Mouse (Mus musculus) neural tube, embryonic 15.5 days (tissue): Measurements from ENCODE around the gene Gm11034. TPM values are rescaled to one million over a fixed set of nuclear protein-coding genes. Genes with fewer than 3 reads are reported as not detected.

ENCODE experiments used
- ATAC-seq: fragments of 200-750 bp; cut with Nextera tagmentation; 2 replicates; pipeline ENCODE4 v1.8.0; 2017; ENCODE audit warnings: mild to moderate bottlenecking, moderate TSS enrichment, moderate library complexity; ENCODE audit not compliant: low FRiP score
- H3K27ac ChIP-seq: fragments of 300-500 bp; sonication (generic); replicated peaks from 2 replicates; pipeline ENCODE4 v1.5.1; 2015; ENCODE audit warnings: mild to moderate bottlenecking, inconsistent platforms
- H3K27me3 ChIP-seq: fragments of 300-500 bp; sonication (generic); replicated peaks from 2 replicates; pipeline ENCODE4 v1.6.1; 2015; ENCODE audit warnings: inconsistent platforms
- H3K36me3 ChIP-seq: fragments of 300-500 bp; sonication (generic); 2 replicates; pipeline ENCODE4 v1.6.1; 2015; ENCODE audit warnings: inconsistent platforms
- H3K4me1 ChIP-seq: fragments of 300-500 bp; sonication (generic); 2 replicates; pipeline ENCODE4 v1.6.1; 2015; ENCODE audit warnings: inconsistent platforms
- H3K4me2 ChIP-seq: fragments of 300-500 bp; sonication (generic); 2 replicates; pipeline ENCODE4 v1.6.1; 2015; ENCODE audit warnings: inconsistent platforms, mild to moderate bottlenecking, moderate library complexity
- H3K4me3 ChIP-seq: fragments of 300-500 bp; sonication (generic); replicated peaks from 2 replicates; pipeline ENCODE4 v1.5.1; 2015; ENCODE audit warnings: mild to moderate bottlenecking, inconsistent platforms
- H3K9ac ChIP-seq: fragments of 300-500 bp; sonication (generic); replicated peaks from 2 replicates; pipeline ENCODE4 v1.6.1; 2015; ENCODE audit warnings: mild to moderate bottlenecking, inconsistent platforms
- H3K9me3 ChIP-seq: fragments of 300-500 bp; sonication (generic); replicated peaks from 2 replicates; pipeline ENCODE4 v1.6.1; 2016; ENCODE audit warnings: inconsistent platforms
- WGBS: fragments of 180-500 bp; shearing (Covaris S2); methylation state at CpG from one replicate; pipeline ENCODE4 v1.1.7; 2015; ENCODE audit warnings: mixed read lengths; 5-methylcytosine and 5-hydroxymethylcytosine counted together
- polyA plus RNA-seq: library from polyadenylated mRNA; unstranded; fragments of >200 nt; fragmentation: Nextera tagmentation; extraction: Ambion mirVana; gene quantifications from 2 replicates; pipeline ENCODE4 v1.2.1, GENCODE M21; 2015

Gene Gm11034
- polyA plus RNA-seq, result not detected in 2 replicates

DNA sequence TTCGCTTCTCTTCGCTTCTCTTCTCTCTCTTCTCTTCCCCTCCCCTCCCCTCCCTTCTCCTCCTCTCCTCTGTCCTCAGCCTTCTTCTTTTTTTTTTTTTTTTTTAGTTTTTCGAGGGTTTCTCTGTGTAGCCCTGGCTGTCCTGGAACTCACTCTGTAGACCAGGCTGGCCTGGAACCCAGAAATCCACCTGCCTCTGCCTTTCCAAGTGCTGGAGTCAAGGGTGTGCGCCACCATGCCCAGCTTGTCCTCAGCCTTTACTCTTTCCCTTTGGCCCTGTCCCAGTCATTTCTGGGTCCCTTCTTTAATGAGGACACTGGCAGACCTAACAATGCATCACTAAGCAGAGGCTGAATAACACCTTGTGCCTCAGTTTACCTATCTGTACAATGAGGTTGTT, at the start of gene Gm11034:
TSS of gene Gm11034 (minus strand) at position 101 of the 400 bp plus-strand sequence.
- H3K36me3 ChIP-seq, result no peaks in the 10 kb centered on the region
- no peaks in the 10 kb centered on the region for H3K9me3 ChIP-seq
- ATAC-seq, result no peak
- no peak within 1 kb of the TSS for H3K4me3 ChIP-seq
- 73% methylated on average over 4 of the region's 4 CpGs for WGBS
- no peak within 1 kb of the TSS for H3K4me2 ChIP-seq
- peaks cover 29% of the 10 kb centered on the region for H3K27me3 ChIP-seq
- H3K9ac ChIP-seq, result no peak within 1 kb of the TSS
- H3K27ac ChIP-seq, result no peak within 1 kb of the TSS
- H3K4me1 ChIP-seq, result no peaks in the 10 kb centered on the region

GRCm38 (mm10) chr8:72262756-72263155, 49.3 kb upstream of the Gm11034 start:
- Histone ChIP-seq H3K36me3 (no peaks in the 10 kb centered on the region), H3K4me2 (no peak overlapping the region), H3K4me1 (no peaks in the 10 kb centered on the region), H3K4me3 (no peak overlapping the region), H3K9ac (no peak overlapping the region), H3K27ac (no peak overlapping the region), H3K27me3 (no peaks in the 10 kb centered on the region), H3K9me3 (no peaks in the 10 kb centered on the region)
- WGBS, result 90% methylated on average over 2 of the region's 2 CpGs
- no peak for ATAC-seq

DNA sequence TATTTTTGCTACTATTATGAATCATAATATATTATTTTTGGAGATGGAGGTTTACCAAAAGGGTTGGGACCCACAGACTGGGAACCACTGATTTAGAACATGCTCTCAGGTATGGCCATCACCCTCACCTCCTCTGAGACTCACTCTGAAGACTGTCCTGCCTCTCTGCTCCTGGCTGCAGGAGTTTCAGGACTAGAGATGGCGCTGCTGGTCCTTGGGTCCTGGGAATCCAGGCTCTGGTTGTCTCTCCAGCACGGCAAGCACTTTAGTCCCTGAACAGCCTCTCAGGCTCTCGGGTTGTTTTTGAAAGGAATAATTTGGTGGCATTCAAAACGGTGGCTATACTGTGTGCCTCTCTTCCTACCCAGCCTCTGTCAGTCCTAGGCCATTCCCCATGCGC, 48.4 kb upstream of the Gm11034 start:
- Histone ChIP-seq H3K4me2 (no peak overlapping the region), H3K36me3 (peaks cover 2% of the 10 kb centered on the region; the same call in 1 of the 2 replicates), H3K4me3 (no peak overlapping the region), H3K27me3 (no peaks in the 10 kb centered on the region), H3K9me3 (no peaks in the 10 kb centered on the region), H3K4me1 (no peaks in the 10 kb centered on the region), H3K9ac (no peak overlapping the region), H3K27ac (no peak overlapping the region)
- WGBS, result 57% methylated on average over 5 of the region's 5 CpGs
- ATAC-seq, result no peak

GRCm38 (mm10) chr8:72261431-72261830, 48.0 kb upstream of the Gm11034 start:
- Histone ChIP-seq H3K36me3 (peaks cover 5% of the 10 kb centered on the region; the same call in 1 of the 2 replicates), H3K9ac (no peak overlapping the region), H3K4me2 (no peak overlapping the region), H3K4me3 (no peak overlapping the region), H3K27me3 (no peaks in the 10 kb centered on the region), H3K4me1 (no peaks in the 10 kb centered on the region), H3K9me3 (no peaks in the 10 kb centered on the region), H3K27ac (no peak overlapping the region)
- no peak for ATAC-seq

- 22% methylated on average over 2 of the region's 2 CpGs for WGBS
- Histone ChIP-seq H3K9me3 (no peaks in the 10 kb centered on the region), H3K9ac (no peak overlapping the region), H3K4me1 (no peaks in the 10 kb centered on the region), H3K27me3 (no peaks in the 10 kb centered on the region), H3K4me2 (no peak overlapping the region), H3K4me3 (no peak overlapping the region), H3K36me3 (peaks cover 5% of the 10 kb centered on the region), H3K27ac (no peak overlapping the region)
- peak; percentile 36; the same call in 1 of the 2 replicates for ATAC-seq
Observed at GRCm38 (mm10) chr8:72261019-72261418, 47.6 kb upstream of the Gm11034 start.

- H3K9ac ChIP-seq, result no peak overlapping the region
- no peaks in the 10 kb centered on the region for H3K4me1 ChIP-seq
- H3K4me3 ChIP-seq, result no peak overlapping the region
- no peaks in the 10 kb centered on the region for H3K27me3 ChIP-seq
- WGBS, result 46% methylated on average over 4 of the region's 4 CpGs
- H3K4me2 ChIP-seq, result no peak overlapping the region
- H3K27ac ChIP-seq, result no peak overlapping the region
- no peak for ATAC-seq
- H3K9me3 ChIP-seq, result no peaks in the 10 kb centered on the region
- H3K36me3 ChIP-seq, result peaks cover 7% of the 10 kb centered on the region
Observed at GRCm38 (mm10) chr8:72260585-72260984, 47.1 kb upstream of the Gm11034 start.

GRCm38 (mm10) chr8:72259862-72260261, 46.4 kb upstream of the Gm11034 start:
- Histone ChIP-seq H3K27ac (no peak overlapping the region), H3K9me3 (no peaks in the 10 kb centered on the region), H3K9ac (no peak overlapping the region), H3K4me3 (no peak overlapping the region), H3K4me2 (no peak overlapping the region), H3K27me3 (no peaks in the 10 kb centered on the region), H3K4me1 (no peaks in the 10 kb centered on the region), H3K36me3 (peaks cover 15% of the 10 kb centered on the region)
- 61% methylated on average over 2 of the region's 2 CpGs for WGBS
- no peak for ATAC-seq

GRCm38 (mm10) chr8:72257902-72258238, 44.4 kb upstream of the Gm11034 start:
- Histone ChIP-seq H3K4me1 (no peaks in the 10 kb centered on the region), H3K9me3 (no peaks in the 10 kb centered on the region), H3K27ac (no peak overlapping the region), H3K27me3 (no peaks in the 10 kb centered on the region), H3K4me2 (no peak overlapping the region), H3K36me3 (peaks cover 32% of the 10 kb centered on the region), H3K9ac (no peak overlapping the region), H3K4me3 (no peak overlapping the region)
- WGBS, result 79% methylated on average over 1 of the region's 1 CpGs
- ATAC-seq, result no peak

- Histone ChIP-seq H3K4me3 (no peak overlapping the region), H3K9ac (no peak overlapping the region), H3K27me3 (no peaks in the 10 kb centered on the region), H3K36me3 (peaks cover 37% of the 10 kb centered on the region), H3K4me2 (no peak overlapping the region), H3K9me3 (no peaks in the 10 kb centered on the region), H3K27ac (no peak overlapping the region), H3K4me1 (no peaks in the 10 kb centered on the region)
- peak; percentile 20; the same call in 1 of the 2 replicates for ATAC-seq
- WGBS, result 58% methylated on average over 7 of the region's 7 CpGs
Observed at GRCm38 (mm10) chr8:72257171-72257901, 43.9 kb upstream of the Gm11034 start.

- no peak overlapping the region for H3K9ac ChIP-seq
- peaks cover 33% of the 10 kb centered on the region for H3K36me3 ChIP-seq
- WGBS, result 87% methylated on average over 2 of the region's 2 CpGs
- no peak overlapping the region for H3K4me2 ChIP-seq
- no peak overlapping the region for H3K4me3 ChIP-seq
- peaks cover 23% of the 10 kb centered on the region for H3K4me1 ChIP-seq
- ATAC-seq, result no peak
- no peak overlapping the region for H3K27ac ChIP-seq
- H3K27me3 ChIP-seq, result no peaks in the 10 kb centered on the region
- H3K9me3 ChIP-seq, result no peaks in the 10 kb centered on the region
Observed at GRCm38 (mm10) chr8:72244610-72245009, 31.2 kb upstream of the Gm11034 start.

DNA sequence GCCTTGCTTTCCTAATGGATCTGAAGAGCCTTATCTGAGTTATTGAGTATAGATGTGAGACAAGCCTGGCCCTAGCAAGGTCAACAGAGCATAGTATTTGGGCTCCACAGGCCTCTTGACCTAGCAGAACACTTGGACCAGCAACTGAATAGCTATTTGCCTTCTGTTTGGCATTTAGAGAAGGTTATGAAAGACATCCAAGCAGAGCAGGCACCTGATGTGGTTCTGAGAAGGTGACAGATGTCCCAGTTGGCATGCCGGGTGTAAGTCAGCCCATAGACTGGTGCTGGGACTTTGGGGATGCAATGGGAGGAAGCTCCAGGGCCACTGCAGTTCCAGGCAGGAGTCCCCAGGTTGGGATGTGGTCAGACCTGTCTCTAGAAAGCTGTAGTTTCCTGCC, 28.8 kb upstream of the Gm11034 start:
- H3K36me3 ChIP-seq, result peaks cover 31% of the 10 kb centered on the region
- WGBS, result 96% methylated on average over 1 of the region's 1 CpGs
- no peak for ATAC-seq
- H3K4me1 ChIP-seq, result peaks cover 26% of the 10 kb centered on the region
- no peaks in the 10 kb centered on the region for H3K27me3 ChIP-seq
- peak overlapping the region; percentile 1; the same call in 1 of the 2 replicates for H3K4me2 ChIP-seq
- H3K4me3 ChIP-seq, result no peak overlapping the region
- H3K9ac ChIP-seq, result no peak overlapping the region
- no peak overlapping the region for H3K27ac ChIP-seq
- no peaks in the 10 kb centered on the region for H3K9me3 ChIP-seq

DNA sequence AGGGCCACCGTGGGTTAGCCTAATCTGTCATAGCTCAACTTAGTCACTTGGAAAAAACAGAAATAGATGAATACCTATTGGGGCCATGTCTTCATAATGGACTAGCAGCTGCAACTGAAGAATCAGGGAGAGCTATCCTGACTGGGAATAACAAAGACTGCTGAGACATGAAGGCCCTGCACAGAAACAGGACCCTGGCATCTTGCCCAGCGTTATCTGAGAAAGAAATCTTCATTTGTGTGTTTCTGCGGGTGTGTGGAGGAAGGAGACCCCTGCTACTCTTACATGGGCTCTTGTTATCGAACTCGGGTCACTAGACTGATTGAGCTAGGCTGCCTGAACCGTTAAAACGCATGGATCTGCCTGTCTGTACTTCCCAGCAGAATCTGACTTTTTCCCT, 27.5 kb upstream of the Gm11034 start:
- Histone ChIP-seq H3K27me3 (no peaks in the 10 kb centered on the region), H3K9ac (peak overlapping the region; percentile 76), H3K4me2 (peak overlapping the region; percentile 82), H3K4me3 (peak overlapping the region; percentile 85), H3K27ac (peak overlapping the region; percentile 98), H3K9me3 (no peaks in the 10 kb centered on the region), H3K4me1 (peaks cover 26% of the 10 kb centered on the region), H3K36me3 (peaks cover 19% of the 10 kb centered on the region)
- no peak for ATAC-seq
- WGBS, result 52% methylated on average over 7 of the region's 7 CpGs
